Mouse (Mus musculus): ENCODE data around the gene Fam166b.

- TF ChIP-seq MAX (IDR thresholded peaks at IDR 0.05) (no peak), CTCF (IDR thresholded peaks at IDR 0.05; ENCODE audit: control insufficient read depth, insufficient read depth, insufficient read length) (no peak), USF1 (IDR thresholded peaks at IDR 0.05; ENCODE audit: low read depth) (no peak), MYOG (IDR thresholded peaks at IDR 0.05; ENCODE audit: control insufficient read depth, extremely low read depth, insufficient read length) (no peak), CEBPB (IDR thresholded peaks at IDR 0.05; ENCODE audit: low read depth) (no peak)
Measured at GRCm38 (mm10) chr4:43418450-43418849, 10.5 kb downstream of the Fam166b start.
